Mouse (Mus musculus) yolk sac, embryonic 10.5 days (tissue): ENCODE results near the gene Prr3.
"Not testable (repeated sequence)": the region's sequence is repeated elsewhere in the genome, so short reads cannot be mapped to it uniquely, and the experiment has no call there.

Source experiments
- DNase-seq: peaks from one replicate; pipeline ENCODE4 v3.0.0-alpha.2; 2017; ENCODE audit warnings: low spot score

The Prr3 gene

GRCm38 (mm10) chr17:35998545-35999305 is 18.7 kb upstream of the Prr3 start:
- no peak for DNase-seq

GRCm38 (mm10) chr17:35997713-35998510 is 17.9 kb upstream of the Prr3 start:
- DNase-seq: no peak

GRCm38 (mm10) chr17:35996949-35997348 is 16.9 kb upstream of the Prr3 start:
- DNase-seq: peak; percentile 93

- DNase-seq: no peak
Measured at GRCm38 (mm10) chr17:35994879-35995240, 14.8 kb upstream of the Prr3 start.

GRCm38 (mm10) chr17:35994175-35994878 is 14.3 kb upstream of the Prr3 start:
- DNase-seq: peak; percentile 83

- peak; percentile 72 for DNase-seq
Measured at GRCm38 (mm10) chr17:35993675-35994074, 13.6 kb upstream of the Prr3 start.

GRCm38 (mm10) chr17:35991781-35992180 is 11.7 kb upstream of the Prr3 start:
- DNase-seq: no peak

GRCm38 (mm10) chr17:35981776-35982175 is 1.7 kb upstream of the Prr3 start:
- no peak for DNase-seq

GRCm38 (mm10) chr17:35980363-35980754 is 323 bp upstream of the Prr3 start:
- no peak for DNase-seq

GRCm38 (mm10) chr17:35978811-35979400 is 1.1 kb downstream of the Prr3 start:
- peak; percentile 92 for DNase-seq

GRCm38 (mm10) chr17:35972131-35972530 is 7.9 kb downstream of the Prr3 start:
- no peak for DNase-seq

GRCm38 (mm10) chr17:35969418-35970389 is 10.3 kb downstream of the Prr3 start, which contains the start of gene Abcf1:
Abcf1 (minus strand) TSS chr17:35969761.
- peak; percentile 97 for DNase-seq

- DNase-seq: no peak
Measured at GRCm38 (mm10) chr17:35967621-35968020, 12.4 kb downstream of the Prr3 start.

GRCm38 (mm10) chr17:35963279-35963678 is 16.8 kb downstream of the Prr3 start:
- DNase-seq: no peak

GRCm38 (mm10) chr17:35958533-35959223 is 21.4 kb downstream of the Prr3 start:
- DNase-seq: no peak

- DNase-seq: no peak
Measured at GRCm38 (mm10) chr17:35954665-35955064, 25.4 kb downstream of the Prr3 start.

GRCm38 (mm10) chr17:35952559-35952958 is 27.5 kb downstream of the Prr3 start:
- not testable (repeated sequence) for DNase-seq

GRCm38 (mm10) chr17:35950946-35951345 is 29.1 kb downstream of the Prr3 start:
- DNase-seq: not testable (repeated sequence)

GRCm38 (mm10) chr17:35939941-35940340 is 40.1 kb downstream of the Prr3 start:
- DNase-seq: no peak

- no peak for DNase-seq
Measured at GRCm38 (mm10) chr17:35939108-35939507, 40.9 kb downstream of the Prr3 start.
